Mouse (Mus musculus) frontal cortex, postnatal 14 days (tissue): ENCODE data around the gene Best1.
"Not testable (repeated sequence)": the region's sequence is repeated elsewhere in the genome, so short reads cannot be mapped to it uniquely, and the experiment has no call there.

Source experiments
- DNase-seq, 2 experiments: peaks; one replicate each; pipeline ENCODE4 v3.0.0; 2022; ENCODE audit warnings: low spot score in 2 of 2

Best1 gene

DNA sequence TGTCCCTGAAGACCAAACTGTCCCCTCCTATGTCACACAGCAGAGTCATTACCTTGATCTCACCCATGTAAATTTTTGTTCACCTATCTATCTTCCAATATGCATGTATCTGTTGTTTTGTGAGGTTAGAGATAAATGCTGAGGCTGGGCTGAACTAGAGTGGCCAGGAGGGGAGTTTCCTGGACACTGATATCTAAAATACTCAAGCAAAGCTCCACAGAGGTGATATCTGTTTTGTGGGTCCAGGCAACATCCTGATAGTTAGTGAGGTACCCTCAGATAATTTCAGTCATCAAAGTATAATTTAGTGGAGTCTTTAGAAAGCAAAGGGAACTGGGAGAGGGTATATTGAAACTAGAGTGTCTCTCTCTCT is 11.6 kb downstream of the Best1 start:
- no peak for DNase-seq

DNA sequence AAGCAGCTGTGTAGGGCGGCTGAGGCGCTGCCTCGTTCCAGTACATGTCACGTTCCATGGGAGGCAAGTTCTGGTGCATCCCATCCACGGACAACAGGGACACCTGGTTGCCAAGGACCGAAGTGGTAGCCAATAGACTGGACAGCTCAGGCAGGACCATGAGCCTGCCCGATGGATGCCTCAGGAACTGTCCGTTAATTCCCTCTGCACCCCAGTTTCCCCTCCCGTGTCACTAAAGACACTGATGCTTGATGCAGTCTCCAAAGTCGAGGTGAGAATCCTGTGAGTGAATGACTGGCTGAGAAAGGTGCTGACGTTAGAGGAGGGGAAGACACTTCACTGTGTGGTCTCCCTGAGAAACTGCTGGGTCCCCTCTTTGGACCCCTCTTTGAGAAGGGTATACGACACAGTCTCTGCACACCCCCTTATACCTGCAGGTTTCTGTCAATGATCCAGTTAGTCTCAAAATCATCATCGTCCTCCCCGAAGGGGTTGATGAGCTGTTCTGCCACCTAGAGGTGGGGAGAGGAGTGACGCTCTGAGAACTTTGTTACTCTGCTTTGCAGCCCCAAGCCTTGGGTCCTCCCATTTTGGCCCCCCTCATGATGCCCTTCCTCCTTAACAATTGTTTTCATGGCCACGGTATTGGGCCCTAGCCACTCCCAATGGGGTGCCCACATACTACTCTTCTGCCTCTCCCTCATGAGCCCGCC is 12.1 kb downstream of the Best1 start:
- no peak for DNase-seq

DNA sequence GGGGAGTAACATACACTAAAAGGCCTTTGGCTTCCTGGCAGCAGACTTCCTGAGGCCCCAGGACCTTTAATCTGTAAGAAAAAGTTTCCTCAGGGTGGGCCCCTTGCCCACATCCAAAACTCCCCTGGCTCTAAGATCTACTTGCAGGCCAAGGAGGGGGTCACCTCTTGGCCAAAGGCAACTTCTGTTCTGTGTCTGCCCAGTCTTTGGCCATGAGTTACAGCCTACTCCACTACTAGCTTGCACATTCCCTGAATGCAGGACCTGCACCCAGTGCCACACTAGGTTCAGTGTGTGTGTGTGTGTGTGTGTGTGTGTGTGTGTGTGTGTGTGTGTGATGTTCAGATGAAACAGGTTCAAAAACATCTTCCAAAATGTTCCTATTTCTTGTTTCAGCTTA is 13.8 kb downstream of the Best1 start:
- DNase-seq: no peak

DNA sequence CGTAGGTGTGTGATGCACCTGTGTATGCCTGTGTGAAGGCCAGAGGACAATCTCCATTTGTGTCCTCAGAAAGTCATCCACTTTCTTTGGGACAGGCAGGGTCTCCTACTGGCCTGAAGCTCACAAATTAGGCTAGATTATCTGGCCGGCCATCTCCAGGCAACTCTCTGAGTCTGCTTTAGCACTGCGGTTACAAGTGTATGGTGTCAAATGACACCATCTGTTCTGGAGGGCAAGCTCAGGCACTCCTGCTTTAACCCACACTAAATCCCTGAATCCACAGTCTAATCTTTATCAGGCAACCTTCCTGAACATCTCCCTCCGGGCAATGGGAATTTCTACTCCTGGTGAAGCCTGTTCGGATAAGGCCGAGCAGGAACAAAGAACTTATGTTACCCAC is 14.2 kb downstream of the Best1 start:
- no peak for DNase-seq

DNA sequence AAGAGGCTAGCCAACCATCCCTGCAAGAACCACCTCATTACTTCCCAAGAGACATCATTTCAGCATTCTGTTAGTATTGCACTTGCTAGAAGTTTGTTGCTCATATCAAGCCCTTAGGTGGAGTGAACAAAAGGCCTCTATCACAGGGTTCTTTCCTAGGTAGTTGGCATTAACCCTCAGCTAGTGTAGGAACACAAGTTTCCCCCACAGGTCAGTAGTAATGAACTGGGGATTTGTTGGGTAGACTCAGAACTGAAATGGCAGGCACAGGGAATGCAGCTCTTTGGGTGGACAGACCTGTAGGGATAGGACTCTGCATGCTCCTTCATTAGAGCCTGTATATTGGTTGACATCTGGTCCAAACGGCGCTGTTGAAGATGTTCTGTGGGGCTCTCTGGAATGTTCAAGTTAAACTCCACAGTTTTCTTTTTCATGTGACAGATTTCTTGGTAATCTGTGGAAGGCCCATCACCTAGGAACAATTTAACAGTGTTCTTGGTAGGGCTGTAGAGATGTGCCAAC is 15.5 kb downstream of the Best1 start:
- DNase-seq: no peak

DNA sequence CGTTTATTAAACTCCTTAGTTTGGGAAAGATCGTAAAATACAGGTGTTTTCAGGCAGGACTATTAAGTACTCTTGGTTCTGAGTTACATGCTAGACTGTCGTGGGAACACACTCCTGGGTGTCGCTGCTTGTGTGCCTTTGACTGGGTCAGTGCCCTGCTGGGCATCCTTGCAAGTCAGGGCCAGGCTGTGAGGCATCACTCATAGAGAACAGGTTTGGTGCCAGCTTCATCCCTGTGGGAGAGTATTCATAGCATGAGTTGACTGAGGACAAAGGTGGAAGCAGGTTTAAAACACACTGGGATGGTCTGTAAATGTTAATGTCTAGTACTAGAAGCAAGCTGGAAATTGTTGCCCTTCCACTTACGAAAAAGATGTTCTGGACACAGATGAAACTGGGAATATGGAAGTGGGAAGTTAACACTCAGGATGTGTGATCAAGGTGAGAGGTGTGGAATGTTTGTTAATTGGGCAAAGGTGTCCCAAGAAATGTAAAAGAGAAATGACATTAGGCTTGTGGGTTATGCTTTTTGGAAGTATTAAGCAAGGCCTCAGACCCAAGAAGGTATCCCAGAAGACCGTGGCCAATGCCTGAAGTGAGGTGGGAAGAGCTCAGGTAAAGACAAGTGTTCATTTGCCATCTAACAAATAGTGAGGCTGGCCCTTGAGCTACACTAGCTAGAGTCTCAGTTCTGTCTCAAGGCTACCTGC is 16.1 kb downstream of the Best1 start:
- no peak for DNase-seq

DNA sequence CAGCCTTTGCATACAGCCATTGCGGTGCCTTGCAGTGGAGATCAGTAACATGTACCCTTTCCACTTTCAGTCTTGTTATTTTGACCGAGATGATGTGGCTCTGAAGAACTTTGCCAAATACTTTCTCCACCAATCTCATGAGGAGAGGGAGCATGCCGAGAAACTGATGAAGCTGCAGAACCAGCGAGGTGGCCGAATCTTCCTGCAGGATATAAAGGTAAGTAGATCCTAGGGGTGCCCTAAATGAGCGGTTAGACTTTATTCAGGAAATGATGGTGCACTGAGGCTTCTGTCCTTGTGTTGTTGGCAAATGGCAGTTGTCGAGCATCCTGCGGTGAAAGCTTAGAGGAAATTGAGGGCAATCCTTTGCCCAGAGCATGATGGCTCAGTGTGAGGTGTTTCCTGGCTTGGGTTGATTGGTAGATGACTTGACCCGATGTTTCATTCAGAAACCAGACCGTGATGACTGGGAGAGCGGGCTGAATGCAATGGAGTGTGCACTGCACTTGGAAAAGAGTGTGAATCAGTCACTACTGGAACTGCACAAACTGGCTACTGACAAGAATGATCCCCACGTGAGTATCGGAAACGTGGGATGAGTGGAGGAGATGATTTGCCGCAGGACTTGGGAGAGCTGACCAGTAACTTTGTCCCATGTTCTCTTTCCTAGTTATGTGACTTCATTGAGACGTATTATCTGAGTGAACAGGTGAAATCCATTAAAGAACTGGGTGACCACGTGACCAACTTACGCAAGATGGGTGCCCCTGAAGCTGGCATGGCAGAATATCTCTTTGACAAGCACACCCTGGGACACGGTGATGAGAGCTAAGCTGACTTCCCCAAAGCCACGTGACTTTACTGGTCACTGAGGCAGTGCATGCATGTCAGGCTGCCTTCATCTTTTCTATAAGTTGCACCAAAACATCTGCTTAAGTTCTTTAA is 17.1 kb downstream of the Best1 start:
- DNase-seq: no peak

DNA sequence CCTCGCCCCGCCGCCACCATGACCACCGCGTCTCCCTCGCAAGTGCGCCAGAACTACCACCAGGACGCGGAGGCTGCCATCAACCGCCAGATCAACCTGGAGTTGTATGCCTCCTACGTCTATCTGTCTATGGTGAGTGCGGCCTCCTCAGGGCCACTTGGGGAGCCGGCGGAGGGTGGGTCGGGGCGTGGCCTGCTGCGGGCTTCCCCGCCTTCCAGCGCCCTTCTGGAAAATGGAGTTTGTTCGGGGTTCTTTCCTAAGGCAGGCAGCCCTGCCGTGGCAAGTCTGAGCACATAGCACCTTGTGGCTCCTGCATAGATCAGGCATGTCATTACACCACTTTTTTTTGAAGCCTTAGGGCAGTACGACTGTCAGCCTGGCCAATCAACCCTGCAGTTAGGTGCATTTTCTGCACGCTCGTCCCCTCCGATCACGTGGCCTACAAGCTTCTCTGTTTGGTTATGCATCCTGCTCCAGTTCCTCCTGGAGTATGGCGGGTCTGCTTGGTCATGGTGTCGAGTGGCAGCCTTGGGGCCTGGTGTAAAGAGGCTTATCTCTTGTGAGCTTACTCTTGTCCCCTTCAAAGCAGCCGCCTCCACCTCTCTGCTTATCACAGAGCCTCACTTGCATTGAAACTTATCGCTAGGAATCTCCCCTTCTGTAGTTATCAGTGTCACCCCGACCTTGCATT is 18.4 kb downstream of the Best1 start:
- DNase-seq: peak in 1 of 2 experiments; percentile 44

DNA sequence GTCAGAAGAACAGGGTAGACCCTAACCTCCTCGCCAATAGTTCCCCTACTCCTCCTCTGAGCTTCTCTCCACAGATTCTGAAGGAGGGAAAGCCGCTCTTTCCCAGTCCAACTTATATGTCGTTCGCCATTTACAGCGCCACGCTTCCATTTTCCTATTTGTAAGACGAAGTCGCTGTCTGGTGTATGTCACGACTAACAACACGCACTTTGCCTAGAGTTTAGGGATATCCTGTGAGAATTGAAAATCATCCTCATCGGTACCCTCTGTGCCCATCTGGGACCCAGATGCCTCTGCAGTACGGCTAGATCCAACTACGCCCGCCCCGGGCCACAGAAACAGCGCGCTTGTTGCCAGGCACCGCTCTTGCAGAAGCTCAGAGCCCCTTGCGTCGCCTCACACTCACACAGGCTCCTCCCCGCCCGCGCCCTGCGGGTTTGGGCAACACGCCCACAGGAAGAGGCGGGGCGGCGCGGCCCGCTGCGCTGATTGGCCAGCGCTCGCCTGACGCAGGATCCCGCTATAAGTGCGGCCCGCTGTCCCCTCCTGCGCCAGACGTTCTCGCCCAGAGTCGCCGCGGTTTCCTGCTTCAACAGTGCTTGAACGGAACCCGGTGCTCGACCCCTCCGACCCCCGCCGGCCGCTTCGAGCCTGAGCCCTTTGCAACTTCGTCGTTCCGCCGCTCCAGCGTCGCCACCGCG is 19.1 kb downstream of the Best1 start:
- DNase-seq: peak; percentile 94 to 95

DNA sequence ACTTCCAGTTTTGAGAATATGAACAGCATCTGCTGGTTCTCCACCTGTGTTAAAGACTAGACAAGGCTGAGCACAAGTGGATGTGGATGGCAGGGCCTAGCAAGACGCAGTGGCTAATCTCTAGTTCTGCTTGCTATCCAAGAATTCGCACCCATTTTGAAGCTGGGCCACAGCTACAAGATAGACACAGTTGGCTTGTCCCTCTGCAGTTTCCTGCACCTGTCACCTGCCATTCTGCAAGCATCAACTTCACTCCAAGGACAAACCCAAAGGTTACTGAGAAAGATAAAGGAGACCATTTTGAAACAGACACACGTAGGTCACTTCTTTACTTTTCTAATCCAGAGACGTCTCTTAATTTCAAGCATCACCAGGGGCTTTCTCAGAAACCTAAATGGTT is 19.8 kb downstream of the Best1 start:
- DNase-seq: no peak

DNA sequence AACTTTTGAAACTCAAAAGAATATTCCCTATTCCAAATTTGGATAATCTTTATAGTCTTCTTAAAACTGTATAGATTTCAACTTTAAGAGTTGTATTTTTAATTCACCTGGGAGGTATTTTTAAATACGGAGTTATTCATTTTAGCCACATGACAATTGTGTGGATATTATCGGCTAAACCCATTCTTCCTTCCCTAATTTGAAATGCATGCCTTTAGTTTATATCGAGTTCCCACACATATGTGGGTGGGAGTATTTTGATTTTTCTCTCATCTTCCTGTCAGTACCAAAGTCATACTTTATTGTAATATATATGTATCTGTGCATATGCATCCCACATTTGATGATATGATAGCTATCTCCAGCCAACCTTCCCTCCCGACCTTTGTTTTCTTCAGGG is 21.2 kb downstream of the Best1 start, which contains the start of gene Fth1:
Gene Fth1 (plus strand): TSS at position 341 of the 400 bp plus-strand sequence.
- no peak for DNase-seq

DNA sequence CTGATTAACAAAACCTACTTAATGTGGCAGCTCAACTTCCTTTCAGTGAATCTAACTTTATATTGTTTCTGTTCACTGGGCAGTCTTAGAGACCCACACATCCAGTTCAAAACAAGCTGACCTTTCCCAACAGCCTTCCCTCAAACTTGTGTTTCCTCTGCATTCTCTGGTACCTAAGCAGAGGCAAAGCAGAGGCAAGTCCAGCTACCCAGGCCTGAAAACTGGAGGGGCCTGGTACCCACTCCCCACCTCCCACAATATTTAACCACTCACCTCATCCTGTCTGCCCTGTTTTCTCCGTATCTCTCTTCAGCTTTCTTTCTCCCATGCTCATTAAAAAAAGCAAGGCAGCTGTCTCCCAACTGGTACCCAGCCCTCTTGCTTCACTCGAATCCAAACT is 22.3 kb downstream of the Best1 start:
- no peak for DNase-seq

DNA sequence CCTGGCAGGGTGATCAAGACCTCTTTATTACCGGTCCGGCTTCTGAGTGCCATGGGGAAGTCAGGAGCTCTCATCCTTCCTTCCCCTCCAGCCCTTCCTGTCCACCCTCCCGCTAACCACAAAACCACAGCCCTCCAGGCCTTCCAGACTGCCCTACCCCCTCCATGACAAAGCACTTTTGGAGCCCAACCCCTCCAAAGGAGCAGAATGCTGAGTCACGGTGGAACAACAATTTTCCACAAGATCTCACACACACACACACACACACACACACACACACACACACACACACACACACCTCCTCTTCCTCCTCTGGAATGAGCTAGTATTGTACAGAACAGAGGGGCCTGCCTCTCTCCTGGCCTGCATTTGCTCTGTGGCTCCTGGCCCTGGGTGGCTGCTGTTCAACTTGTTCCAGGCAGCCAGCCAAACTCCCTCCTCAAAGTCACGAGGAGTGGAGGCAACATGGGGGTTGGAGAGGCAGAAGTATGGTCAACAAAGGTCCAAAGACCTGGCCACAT is 22.9 kb downstream of the Best1 start:
- DNase-seq: peak in 1 of 2 experiments; percentile 61

DNA sequence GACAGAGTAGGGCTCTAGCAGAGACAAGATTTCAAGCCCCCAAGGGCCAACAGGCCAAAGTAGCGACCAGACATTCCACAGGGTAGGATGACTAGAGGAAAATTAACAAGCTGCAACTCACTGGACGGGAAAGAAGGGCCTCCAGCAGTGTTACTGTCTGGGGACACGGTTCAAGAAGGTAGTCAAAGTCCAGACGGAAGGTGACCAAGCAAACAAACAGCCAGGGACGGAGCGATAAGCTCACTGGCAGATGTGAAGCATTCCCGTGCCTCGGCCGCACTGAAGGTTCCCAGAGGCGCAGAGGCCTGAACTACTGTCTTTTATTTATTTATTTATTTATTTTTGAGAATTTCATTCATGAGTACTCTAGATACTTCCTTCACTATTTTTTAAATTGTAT is 24.3 kb downstream of the Best1 start:
- no peak for DNase-seq

DNA sequence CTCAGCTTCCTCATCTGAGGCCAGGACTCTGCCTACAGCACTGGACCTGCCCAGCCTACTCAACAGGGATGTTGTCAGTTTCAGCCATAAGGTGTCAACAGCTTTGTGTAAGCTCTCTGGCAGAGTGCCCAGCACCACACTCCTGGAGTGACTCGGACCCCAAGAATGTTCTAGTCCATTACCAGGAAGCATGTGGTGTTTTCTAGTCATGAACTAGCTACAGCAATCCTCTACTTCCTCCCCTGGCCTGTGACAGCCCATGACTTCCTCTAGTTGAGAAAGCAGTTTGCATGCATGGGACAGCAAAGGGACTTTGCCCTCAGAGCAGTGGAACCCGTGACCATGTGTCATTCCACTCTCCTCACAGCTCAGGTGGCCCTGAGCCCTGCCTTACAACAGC is 26.6 kb downstream of the Best1 start:
- not testable (repeated sequence) for DNase-seq

DNA sequence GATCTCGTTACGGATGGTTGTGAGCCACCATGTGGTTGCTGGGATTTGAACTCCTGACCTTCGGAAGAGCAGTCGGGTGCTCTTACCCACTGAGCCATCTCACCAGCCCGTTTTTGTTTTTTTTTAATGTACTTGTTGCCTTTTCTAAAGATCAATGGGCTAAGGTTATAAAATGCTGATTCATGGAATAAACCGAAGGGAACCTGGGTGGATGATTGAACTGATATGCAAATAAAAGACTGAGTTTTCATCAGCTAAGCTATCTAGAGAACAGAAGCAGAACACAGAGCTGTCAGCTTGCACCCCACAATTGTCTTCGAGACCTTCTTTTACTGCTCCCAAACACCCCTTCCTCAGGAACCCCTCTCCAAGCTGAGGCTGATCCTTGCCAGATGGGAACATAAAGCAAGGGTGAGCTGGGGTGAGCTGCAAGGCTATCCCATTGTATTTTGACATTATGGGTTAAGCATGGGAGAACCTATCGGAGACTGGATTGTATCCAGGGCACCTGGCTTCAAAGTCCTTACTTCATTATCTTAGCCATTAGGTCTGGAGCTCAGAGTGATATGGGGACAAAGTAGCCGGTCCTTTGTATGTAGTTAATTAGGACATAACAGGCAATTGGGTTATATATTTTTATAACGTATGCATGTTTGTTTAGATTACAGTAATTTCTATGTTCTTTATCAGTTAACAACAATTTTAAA is 33.2 kb downstream of the Best1 start:
- no peak for DNase-seq

DNA sequence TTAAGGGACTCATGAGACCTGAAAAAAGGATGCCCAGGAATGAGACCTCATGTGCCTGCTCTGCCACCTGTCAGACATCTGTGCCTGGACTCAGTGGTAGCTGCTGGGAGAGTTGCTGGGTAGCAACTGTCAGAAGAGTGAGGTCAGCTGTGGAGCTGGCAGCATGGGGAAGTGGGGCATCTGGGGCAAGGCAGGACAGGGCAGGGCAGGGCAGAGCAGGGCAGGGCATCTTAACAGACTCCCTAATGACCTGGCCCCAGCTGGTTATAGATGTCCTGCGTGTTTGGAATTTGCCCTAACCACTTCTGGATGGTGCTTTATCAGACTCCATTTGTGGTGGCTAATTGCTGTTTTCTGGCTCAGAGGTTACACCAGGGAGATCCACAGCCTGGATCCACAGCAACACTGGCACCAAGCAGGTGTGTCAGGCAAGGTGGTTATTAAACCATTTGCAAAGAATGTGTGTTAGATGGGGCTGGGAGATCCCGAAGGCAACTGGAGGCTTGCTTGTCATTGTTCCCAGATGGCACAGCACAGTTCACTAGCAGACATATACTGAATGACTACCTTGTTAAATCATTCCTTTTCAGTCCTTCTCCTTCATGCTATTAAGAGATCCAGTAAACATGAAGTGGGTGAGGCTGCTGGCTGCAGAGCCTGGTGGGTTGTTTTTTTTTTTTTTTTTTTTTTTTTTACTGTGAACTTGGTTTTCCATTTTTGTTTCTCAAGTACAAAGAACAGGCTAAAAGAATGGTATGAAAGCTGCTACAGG is 35.2 kb downstream of the Best1 start:
- no peak for DNase-seq

DNA sequence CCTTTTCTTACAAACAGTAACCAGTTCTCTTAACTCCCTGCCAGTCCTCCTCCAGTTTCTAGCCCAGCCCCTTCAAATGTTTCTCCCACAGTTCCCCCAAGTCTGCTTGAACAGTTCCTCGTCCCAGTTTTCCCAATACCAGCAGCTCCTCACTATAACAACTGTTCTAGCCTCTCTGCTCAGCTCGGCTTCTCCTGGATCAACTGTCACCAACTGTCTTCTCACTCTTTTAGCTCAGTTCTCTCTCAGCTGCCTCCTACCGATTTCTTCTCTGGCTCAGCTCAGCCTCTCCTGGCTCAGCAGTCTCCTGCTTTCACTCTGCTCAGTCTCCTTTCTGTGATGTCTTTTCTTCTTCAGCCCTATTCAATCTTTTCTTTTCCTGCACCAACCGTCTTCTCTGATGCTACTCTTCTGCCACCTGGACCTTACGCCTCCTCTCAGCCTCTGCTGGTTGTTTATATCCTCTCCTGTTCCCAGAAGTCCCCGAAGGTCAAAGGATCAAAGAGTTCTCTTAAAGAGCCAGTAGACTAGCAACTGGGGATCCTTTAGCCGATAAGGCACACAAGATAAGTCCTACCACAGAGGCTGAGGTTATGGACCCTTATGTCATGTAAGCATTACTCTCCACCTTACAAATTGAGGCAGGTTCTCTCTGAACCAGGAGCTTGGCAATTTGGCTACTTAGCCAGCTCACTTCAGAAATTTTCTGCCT is 37.1 kb downstream of the Best1 start:
- DNase-seq: no peak

DNA sequence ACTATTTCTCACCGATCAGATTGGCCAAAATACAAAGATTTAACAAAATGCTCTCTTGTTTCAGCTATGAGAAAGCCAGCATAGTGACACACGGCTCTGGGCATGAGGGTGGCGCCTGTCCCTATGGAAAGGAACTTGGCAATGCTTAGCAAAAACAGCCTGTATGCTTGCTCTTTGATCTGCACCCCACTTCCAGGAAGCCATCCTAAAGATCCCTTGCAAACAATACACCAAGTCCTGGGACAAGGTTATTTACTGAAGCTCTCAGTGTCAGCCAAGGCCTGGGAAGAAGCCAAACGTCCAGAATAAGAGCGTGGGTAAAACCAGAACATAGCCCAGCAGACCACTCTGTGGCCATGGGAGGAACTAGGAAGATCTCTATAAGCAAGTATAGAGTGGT is 40.7 kb downstream of the Best1 start:
- DNase-seq: no peak
